Mouse (Mus musculus) liver, adult 2 months (tissue): ENCODE measurements at regions not wholly inside any gene's neighbourhood (a gene's known extent, or its start where the extent isn't known, plus 50 kb on each side); places are given as distances from the start of the nearest gene placed in this dataset.

Experiments used
- CTCF ChIP-seq: fragments of 200-500 bp; IDR thresholded peaks from 2 replicates; pipeline ENCODE4 v1.5.1; 2011; ENCODE audit warnings: low read depth, low read length, control low read depth
- POLR2A ChIP-seq: fragments of 200-500 bp; IDR thresholded peaks from 2 replicates; pipeline ENCODE4 v1.6.1; 2011; ENCODE audit warnings: low read length, control low read depth; ENCODE audit not compliant: insufficient read depth; ENCODE audit errors: extremely low read depth

DNA sequence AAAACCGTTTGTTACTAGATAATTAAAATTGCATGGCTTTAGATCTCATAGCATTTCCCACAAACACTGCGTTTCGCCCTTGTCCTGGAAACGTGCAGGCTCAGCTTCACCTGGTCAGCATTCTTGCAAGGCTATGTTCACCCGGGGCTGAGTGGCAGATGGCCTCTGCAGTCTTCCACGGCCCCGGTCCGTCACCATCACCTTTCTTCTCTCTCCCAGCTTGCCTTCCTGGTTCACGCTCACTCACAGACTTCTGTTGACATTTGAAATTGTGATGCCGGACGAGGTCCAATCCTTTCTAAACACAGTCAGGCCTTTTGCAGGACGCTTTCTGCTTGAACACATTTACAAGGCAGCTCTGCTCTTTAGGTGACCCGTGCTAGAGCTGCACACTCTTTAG, 219.3 kb upstream of the Cwc22 start:
- TF ChIP-seq CTCF (no peak), POLR2A (no peak)
